Mouse (Mus musculus): ENCODE results near the gene Gpr146.

Gpr146 gene

GRCm38 (mm10) chr5:139404801-139405401, 27.4 kb downstream of the Gpr146 start, which contains the start of gene C130050O18Rik:
Gene C130050O18Rik, plus strand, starts transcription at chr5:139405280.
- no peak for DNase-seq

DNA sequence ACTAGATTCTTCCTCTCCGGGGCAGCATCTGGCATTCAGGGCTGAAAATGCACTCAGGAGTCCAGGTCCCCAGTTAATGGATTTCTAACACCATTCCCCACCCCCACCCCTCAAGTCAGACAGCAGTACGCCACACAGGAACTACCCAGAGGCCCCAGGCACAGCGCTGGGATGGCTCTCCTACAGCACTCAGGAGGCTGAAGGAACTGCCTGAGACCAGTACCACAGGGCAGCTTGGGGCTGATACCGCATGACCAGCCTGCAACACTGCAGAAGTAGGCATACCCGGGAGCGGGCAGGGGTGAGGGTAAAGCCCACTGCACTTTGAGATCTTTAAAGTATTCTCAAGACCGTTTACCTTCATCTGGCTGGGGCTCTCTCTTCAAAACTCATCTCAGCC, 28.0 kb downstream of the Gpr146 start:
- DNase-seq = no peak

DNA sequence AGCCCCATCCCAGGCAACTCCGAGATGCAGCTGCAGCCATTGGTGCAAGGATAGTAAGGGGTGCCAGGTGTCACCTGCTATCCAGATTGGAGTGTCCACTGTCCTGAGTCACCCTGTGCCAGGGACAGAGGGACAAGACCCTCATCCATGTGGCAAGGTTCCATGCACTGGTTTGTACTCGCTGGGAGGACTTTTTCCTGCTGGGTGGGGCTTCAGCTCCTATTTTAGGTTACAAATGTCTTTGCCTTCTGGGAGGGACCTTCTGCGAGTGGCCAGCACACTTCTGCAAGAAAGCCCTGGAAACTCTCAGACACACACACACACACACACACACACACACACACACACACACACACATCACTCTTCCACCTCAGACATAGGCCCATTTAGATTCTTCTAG, 28.5 kb downstream of the Gpr146 start:
- DNase-seq = no peak

- DNase-seq = no peak
These were observed 29.8 kb downstream of the Gpr146 start for GRCm38 (mm10) chr5:139407121-139407885.

DNA sequence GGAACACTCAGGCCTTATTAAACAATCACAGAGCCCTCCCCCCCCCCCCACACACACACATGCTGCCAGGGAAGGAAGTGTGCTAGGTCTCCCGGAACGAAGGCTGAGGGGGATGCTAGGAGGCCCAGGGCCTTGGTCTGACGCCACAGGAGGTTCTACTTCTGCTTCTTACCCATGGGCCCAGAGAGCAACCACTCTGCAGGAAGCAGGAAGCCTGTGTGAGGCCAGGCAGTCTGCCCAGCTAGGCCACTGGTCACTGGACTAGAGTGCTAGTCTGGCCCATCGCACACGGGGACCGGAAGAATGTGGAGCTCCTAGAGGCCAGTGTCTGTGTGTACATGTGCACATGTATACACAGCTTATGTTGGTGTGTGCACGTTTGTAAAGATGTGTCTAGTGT, 31.0 kb downstream of the Gpr146 start:
- DNase-seq = no peak

GRCm38 (mm10) chr5:139409412-139409811, 31.9 kb downstream of the Gpr146 start:
- no peak for DNase-seq

GRCm38 (mm10) chr5:139410056-139410455, 32.6 kb downstream of the Gpr146 start:
- DNase-seq = no peak

- DNase-seq = no peak
These were observed 33.6 kb downstream of the Gpr146 start for GRCm38 (mm10) chr5:139411117-139411516.

DNA sequence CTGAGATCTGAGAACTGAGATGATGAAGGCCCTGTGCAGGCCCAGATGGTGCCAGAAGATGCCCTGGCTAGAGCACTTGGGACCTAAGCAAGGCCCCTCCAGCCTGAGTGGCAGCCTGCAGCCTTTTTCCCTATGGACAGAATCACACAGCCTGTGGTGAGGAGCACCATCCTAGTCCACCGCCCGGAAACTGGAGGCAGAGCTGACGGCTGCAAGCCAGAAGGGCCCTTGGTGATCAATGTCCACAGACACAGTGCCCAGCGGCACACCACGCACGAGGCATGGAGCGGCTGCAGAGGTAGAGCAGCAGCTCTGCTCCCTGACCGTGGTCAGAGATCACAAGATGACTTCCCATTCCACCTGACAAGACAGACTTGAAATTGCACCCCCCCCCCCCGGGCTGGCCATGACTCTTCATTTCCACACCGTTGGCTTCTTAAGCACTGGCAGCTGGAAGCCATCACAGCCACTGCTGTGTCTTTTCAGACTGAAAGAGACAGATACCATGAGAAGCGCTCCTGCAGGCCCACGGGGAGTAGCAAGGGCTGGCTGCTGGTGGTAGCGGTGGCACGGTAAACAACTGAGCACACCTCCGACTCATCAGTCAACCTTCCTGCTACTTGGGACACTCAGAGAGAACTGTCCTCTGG, 34.3 kb downstream of the Gpr146 start:
- no peak for DNase-seq

DNA sequence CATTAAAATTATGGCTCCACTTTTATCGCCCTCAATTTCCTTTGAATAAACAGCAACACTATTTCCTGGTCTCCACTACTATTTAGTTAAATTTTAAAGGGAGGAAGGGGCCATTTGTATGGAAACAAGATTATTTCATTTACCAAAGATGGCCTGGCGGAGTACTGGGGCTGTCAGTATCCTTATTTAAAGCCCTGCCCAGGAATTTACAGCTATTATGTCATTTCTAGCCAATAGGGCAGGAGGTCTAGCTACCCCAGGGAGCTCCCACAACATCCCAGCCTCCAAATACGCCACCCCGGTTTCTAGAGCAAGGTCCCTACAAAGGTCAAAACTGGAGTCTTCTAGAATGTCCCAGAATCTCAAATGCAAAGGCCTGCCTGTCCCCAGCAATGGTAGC, 36.0 kb downstream of the Gpr146 start:
- no peak for DNase-seq

DNA sequence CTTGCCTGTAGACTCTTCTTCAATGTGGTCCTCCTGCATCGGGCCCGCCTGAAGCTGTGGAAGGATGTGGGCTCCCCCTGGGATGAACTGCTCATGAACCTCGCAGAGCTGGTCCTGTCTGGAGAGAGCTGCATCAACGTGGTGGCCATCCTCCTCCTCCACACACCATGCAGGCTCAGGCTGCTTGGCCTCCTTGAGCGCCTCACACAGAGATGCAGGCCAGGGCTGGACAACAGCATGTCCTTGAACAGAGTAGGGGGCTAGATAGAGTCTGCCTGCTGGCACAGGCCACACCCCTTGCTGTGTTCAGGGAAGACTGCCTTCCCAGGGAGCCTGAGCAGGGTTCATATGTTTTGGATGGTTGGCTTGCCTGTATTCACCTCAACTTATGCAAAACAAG, 37.5 kb downstream of the Gpr146 start:
- no peak for DNase-seq

DNA sequence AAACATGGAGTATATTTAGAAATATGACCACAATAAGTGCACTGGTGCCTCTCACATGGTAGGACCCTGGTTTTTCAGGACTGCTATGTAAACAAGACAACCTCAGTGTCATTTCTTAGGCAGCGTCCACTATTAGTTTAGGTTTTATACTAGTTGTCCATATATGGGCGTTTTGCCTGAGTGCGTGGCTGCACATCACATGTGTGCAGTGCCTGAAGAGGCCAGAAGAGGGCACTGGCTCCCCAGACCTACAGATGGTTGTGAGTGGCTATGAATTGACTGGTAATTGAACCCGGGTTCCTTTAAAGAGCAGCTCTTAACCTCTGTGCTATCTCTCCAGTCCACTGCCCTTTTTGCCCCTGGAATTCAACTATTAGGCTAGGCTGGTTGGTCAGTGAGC, 39.4 kb downstream of the Gpr146 start:
- DNase-seq = peak; percentile 55

DNA sequence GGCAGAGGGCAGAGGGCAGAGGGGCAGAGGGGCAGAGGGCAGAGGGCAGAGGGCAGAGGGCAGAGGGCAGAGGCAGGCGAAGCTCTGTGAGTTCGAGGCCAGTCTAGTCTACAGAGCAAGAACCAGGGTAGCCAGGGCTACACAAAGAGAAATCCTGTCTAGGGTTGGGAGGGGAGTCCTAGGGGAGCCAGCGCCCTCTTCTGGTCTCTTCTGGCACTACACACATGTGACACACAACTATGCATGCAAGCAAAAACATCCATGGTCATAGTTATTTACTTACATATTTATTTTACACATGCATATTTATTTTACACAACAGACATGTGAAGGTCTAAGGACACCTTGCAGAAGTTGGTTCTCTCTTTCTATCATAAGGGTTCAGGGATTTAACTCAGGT, 40.0 kb downstream of the Gpr146 start:
- peak; percentile 36 for DNase-seq

GRCm38 (mm10) chr5:139418110-139418509, 40.6 kb downstream of the Gpr146 start:
- DNase-seq = no peak

GRCm38 (mm10) chr5:139418633-139419032, 41.1 kb downstream of the Gpr146 start:
- DNase-seq = peak; percentile 82

DNA sequence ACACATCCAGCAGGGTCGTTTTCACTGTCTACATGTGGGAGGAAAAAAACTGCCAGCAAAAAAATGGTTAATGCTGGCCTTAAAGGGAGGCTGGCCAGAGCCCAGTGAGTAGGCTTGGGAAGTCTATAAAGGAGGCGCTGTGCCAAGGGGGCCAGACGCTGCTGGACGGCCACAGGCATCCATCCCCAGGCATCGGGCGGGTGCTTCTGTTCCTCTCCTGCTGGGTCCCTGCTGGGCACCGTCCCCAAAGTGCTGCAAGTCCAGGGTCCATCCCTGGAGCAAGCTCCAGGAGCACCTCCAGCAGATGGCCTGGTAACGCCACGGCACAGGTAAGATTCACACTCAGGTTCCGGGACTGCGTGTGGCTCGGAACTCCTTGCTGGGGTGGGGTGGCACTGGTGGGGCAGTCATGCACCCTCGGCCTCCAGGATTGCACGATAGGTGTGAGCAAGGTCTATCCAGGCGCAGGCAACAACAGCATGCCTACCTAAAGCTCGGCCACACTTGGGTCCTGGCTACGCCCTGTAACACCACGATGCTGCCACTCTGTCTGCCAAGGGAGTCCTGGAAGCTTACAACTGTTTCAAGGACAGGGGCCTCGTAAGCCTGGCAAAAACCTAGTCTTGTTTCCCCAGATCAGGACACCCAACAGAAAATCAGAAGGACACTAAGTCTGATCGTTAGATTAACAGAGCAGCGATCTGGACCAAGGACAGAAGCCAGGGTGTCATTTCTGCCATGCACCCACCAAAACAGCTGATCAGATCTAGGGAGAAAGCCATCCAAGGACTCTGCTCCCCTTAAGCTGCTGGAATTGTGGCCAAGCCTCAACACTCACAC, 45.7 kb downstream of the Gpr146 start, which contains the start of gene Gper1:
TSS of gene Gper1 (plus strand) at position 126 of the 840 bp plus-strand sequence.
- DNase-seq = no peak

GRCm38 (mm10) chr5:139425198-139425597, 47.7 kb downstream of the Gpr146 start:
- DNase-seq = no peak

DNA sequence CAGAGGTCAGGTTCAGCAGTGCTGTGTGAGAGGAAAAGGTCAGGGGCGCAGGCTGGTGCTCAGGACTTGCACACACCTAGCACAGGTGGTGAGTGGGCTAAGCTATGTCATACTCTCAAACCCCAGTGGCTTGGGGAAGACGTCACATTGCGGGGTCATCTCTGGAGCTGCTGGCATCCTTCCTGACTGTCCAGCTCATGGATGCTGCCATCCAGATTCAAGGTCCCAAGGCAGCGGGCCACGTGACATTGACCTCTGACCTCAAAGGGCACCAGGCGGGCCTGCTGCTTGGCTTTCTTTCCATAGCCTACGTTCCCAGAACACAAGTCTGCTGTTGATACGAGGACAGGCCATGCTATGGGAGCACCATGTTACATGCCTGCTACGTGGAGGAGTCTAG, 49.5 kb downstream of the Gpr146 start:
- no peak for DNase-seq

- DNase-seq = no peak
These were observed 50.5 kb downstream of the Gpr146 start for GRCm38 (mm10) chr5:139427989-139428388.

- no peak for DNase-seq
These were observed 52.4 kb downstream of the Gpr146 start for GRCm38 (mm10) chr5:139429818-139430341.

DNA sequence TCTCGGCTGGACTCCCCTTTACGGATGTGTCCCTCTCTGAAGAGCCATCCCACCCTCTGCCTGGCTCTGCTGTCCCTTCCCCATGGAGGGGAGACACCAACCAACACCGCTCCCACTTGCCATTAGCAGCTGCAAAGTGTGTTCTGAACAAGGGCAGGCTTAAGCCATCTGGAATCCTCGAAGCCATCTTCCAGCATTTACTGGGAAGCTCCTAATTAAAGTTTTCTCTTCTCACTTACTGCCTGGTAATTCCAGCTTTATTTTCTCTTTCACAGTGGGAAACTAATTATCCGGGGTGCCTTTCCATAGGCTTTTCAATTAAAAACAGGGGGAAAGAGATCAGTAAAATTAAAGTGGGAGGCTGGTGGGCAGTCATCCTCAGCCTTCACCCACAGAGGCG, 54.8 kb downstream of the Gpr146 start:
- DNase-seq = no peak

DNA sequence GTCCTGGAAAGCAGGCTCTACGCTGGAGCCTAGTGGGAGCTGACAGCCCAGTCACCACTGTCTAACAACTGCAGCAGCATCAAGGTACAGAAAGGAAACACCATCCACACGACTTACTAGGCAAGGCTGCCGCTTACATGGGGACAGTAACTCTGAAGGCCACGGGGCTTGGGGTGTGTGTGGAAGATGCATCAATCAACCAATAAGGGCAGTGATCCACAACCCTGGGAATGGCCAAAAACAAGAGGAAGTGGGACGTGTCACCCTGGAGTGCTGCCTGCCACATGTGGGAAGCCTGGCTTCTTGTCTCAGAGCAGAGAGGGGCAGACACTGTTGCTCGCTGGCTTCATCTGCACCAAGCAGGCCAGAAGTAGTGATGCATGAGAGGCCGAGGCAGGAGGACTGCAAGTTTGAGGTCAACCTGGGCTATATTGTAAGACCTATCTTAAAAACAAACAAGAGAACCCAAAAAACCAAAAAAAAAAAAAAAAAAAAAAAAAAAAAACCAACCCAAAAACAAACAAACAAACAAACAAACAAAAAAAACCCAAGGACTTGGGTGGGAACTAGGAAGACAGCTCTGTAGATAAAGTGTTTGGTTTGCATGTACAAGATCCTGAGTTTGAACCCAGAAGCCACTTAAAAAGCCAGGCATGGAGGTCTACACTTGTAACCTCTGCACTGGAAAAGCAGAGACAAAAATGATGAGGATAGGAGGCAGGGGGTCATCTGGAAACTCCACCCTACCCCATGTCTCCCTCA, 55.4 kb downstream of the Gpr146 start:
- no peak for DNase-seq

Data from thymus, postnatal 14 days (tissue).